Mouse (Mus musculus): Measurements from ENCODE around the gene Pimreg. TPM values are rescaled to one million over a fixed set of nuclear protein-coding genes. Genes with fewer than 3 reads are reported as not detected.

Pimreg gene
- polyA plus RNA-seq (2016; fragmentation: Nextera tagmentation; extraction: Ambion mirVana), result 192 and 213 TPM in 2 replicates

DNA sequence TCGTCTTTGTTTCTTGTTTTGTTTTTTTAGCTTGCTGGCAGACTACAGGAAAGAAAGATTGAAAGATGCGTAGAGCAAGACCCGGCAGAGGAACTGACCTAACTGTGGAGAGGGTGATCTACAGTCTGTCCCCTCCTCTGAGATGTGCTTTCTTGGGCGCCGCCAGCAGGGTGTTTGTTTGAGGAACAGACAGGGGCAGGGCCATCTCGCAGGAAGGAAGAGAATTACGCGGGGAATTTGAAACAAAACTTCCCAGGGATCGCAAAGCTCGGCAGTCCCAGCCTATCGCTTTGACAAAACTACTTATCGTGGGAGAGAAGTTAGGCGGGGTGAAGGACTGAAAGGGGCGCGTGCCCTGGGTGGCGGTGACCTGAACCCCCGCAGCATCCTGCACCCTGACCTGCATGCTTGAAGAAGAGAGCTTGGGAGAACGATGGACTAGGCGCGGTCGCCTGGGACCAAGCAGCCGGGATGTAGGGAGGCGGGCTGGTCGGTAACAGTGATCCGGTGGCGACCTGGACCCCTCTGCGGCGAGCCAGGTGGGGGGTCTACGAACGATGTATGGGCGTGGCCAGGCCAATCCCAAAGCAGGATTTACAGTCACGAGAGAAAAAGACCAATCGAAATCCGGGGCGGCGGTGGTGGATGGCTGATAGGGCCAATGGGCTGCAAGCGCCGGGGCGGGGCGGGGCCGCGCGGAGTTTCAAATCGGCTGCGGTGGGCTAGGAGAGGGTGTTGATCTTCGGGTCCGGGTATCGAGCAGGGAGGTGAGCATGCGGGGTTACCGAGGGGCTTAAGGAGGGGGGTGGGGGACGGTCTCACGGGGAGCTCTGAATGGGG lies at the start of gene Pimreg:
Gene Pimreg (plus strand): TSS at position 265 of the 840 bp plus-strand sequence.
- H3K27me3 ChIP-seq (ENCODE audit: low read depth, poor library complexity, severe bottlenecking), result peaks cover 24% of the 10 kb centered on the region; the same call in 1 of the 2 replicates
- peak within 1 kb of the TSS; percentile 94 for H3K27ac ChIP-seq
- H3K4me3 ChIP-seq, result peak within 1 kb of the TSS; percentile 79
- DNase-seq (ENCODE audit: low spot score), result peak; percentile 96
- WGBS, result under 1% methylated on average over 52 of the region's 52 CpGs
- H3K4me1 ChIP-seq, result peaks cover 35% of the 10 kb centered on the region
- H3K9me3 ChIP-seq (replicated peaks), result no peaks in the 10 kb centered on the region
- peaks cover 35% of the 10 kb centered on the region for H3K36me3 ChIP-seq

DNA sequence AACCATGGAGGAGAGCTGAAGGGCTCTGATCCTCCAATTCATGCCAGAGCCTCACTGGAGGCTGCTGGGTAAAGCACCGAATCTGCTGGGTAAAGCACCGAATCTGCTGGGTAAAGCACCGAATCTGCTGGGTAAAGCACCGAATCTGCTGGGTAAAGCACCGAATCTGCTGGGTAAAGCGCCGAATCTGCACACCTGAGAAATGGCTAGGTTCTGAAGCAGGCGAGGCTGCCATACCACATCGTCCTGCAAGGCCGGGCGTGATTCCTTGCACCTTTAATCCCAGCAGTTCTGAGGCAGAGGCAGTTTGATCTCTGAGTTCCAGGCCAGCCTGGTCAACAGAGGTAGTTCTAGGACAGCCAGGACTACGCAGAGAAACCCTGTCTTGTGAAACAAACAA lies 49.4 kb upstream of the Pimreg start:
- Histone ChIP-seq H3K27me3 (ENCODE audit: low read depth, poor library complexity, severe bottlenecking) (no peaks in the 10 kb centered on the region), H3K4me1 (peaks cover 18% of the 10 kb centered on the region), H3K27ac (no peak overlapping the region), H3K36me3 (no peaks in the 10 kb centered on the region), H3K9me3 (replicated peaks) (no peaks in the 10 kb centered on the region), H3K4me3 (no peak overlapping the region)
- 89% methylated on average over 12 of the region's 12 CpGs for WGBS
- no peak for DNase-seq (ENCODE audit: low spot score)

DNA sequence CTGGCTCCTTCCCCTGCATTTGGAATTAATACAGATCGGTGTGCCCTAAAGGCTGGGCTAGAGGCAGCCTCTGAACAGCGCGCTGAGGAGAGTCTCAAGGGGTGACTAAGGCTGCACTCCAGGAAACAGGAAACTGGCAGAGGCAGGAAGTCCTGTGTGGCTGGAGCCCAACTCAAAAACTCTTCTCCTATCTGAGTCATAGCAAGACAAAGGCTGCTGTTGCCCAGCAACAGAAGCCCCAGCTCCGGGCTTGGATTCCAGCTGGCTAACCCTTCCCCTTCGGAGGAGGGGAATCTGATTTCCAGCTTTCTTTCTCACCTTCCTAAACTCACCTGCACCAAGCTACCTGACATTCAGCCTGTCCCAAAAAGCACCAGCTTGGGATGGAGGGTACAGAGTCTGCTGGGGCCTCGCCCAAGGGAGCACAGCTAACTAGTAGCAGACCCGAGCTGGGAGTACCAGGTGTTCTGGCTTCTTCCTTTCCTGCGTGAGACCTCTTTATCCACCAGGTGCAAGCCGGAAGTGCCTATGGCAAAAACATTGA lies 45.8 kb upstream of the Pimreg start:
- Histone ChIP-seq H3K4me3 (no peak overlapping the region), H3K27ac (peak overlapping the region; percentile 53)

DNA sequence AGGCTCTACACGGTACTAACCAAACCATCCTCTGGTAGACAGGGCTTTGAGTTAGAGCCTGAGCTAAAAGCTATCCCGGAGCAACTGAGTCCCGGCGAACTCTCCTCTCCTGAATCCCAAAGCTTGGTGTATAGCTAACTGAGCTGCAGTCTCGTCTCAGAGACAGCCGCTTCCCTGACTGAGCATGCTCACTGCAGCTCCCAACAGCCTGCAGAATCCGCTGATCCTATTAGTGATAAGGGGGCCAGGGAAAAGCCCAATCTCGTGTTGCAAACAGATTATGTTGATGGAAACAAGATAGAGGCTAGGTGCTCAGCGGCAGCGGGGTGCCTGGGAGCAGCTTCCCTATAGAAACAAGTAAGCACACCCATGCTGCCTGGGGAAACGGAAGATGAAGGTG lies 45.0 kb upstream of the Pimreg start:
- no peaks in the 10 kb centered on the region for H3K36me3 ChIP-seq
- DNase-seq (ENCODE audit: low spot score), result no peak
- no peak overlapping the region for H3K4me3 ChIP-seq
- H3K27ac ChIP-seq, result no peak overlapping the region
- H3K27me3 ChIP-seq (ENCODE audit: low read depth, poor library complexity, severe bottlenecking), result no peaks in the 10 kb centered on the region
- peaks cover 12% of the 10 kb centered on the region for H3K4me1 ChIP-seq
- WGBS, result 44% methylated on average over 11 of the region's 11 CpGs
- H3K9me3 ChIP-seq (replicated peaks), result no peaks in the 10 kb centered on the region

More for the DNA sequence above, 45.8 kb upstream of the Pimreg start:
- WGBS, result 45% methylated on average over 9 of the region's 9 CpGs
- Histone ChIP-seq H3K36me3 (no peaks in the 10 kb centered on the region), H3K27me3 (ENCODE audit: low read depth, poor library complexity, severe bottlenecking) (no peaks in the 10 kb centered on the region), H3K9me3 (replicated peaks) (no peaks in the 10 kb centered on the region), H3K4me1 (peaks cover 12% of the 10 kb centered on the region)
- DNase-seq (ENCODE audit: low spot score), result peak; percentile 39

DNA sequence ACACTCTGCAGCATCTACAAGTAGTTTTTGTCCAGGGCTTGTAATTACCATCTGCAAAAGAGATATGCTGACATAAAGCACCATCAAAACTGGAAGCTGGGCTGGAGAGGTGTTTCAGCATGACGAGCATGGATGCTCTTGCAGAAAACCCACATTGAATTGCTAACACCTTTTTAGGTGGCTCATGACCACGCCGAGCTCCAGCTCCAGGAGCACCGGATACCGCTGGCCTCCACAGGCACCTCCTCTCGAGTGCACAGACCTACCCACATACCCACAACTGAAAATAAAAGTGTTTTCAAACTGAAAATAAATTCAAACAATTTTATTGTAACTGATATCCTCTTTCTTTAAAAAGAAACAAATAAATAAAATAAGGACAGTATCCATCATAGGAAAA lies 41.6 kb upstream of the Pimreg start:
- H3K9me3 ChIP-seq (replicated peaks), result no peaks in the 10 kb centered on the region
- no peak for DNase-seq (ENCODE audit: low spot score)
- no peak overlapping the region for H3K27ac ChIP-seq
- H3K4me1 ChIP-seq, result peaks cover 18% of the 10 kb centered on the region
- H3K4me3 ChIP-seq, result no peak overlapping the region
- no peaks in the 10 kb centered on the region for H3K36me3 ChIP-seq
- WGBS, result 85% methylated on average over 6 of the region's 6 CpGs
- no peaks in the 10 kb centered on the region for H3K27me3 ChIP-seq (ENCODE audit: low read depth, poor library complexity, severe bottlenecking)

DNA sequence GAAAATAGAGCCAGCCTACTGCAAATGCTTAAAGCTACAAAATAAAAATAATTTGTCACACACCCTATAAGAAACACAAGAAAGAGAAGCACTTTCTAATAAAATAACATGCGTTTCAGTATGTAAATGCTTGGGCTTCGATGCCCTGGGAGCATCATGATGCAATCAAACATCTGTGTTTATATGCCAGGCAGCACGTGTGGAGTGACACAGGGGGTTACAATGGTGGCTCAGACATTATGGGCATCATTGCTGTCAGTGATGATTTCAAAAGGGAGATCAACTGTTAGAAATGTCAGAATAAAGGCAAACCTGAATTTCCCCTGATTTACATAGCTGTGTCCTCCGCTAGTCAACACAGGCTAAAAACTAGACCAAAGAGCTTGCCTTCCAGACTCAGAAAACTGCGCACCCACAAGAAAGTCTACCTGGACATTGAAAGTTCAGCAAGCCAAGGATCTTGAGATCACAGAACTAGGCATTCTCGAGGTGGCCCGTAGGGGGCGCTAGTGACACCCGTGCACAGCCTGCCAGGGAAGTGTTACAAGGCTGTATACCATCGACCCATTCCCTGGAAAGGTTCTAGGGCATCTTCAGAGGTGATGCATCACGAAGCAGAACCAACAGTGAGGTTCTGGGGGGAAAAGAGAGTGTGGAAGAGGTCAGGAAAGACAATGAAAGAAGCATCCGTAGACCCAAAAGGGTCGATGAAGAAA lies 39.5 kb upstream of the Pimreg start:
- WGBS, result 53% methylated on average over 13 of the region's 13 CpGs
- DNase-seq (ENCODE audit: low spot score), result no peak

DNA sequence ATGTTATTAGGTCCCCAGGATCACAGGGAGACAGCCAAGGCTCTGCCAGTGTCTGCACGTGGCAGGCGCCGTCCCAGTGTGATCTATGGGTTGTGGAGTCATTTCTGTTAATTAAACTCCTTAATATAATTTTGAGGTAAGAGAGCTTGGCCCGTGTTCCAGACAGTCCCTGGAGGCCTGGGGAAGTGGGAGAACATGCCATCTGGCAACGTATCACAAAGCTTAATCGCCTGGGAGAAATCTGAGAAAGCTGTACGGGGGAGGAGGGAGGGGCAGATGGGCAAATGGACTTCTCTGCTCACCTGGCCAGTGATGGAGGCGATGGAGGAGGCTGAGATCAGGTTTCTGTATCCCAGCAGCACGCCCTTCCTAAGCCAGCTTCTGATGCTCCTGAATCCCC lies 38.7 kb upstream of the Pimreg start:
- WGBS, result 61% methylated on average over 9 of the region's 9 CpGs
- no peaks in the 10 kb centered on the region for H3K9me3 ChIP-seq (replicated peaks)
- H3K36me3 ChIP-seq, result no peaks in the 10 kb centered on the region
- H3K27me3 ChIP-seq (ENCODE audit: low read depth, poor library complexity, severe bottlenecking), result no peaks in the 10 kb centered on the region
- peaks cover 6% of the 10 kb centered on the region; the same call in 1 of the 2 replicates for H3K4me1 ChIP-seq
- no peak overlapping the region for H3K27ac ChIP-seq
- no peak overlapping the region for H3K4me3 ChIP-seq
- no peak for DNase-seq (ENCODE audit: low spot score)

More for the DNA sequence above, 39.5 kb upstream of the Pimreg start:
- Histone ChIP-seq H3K4me1 (peaks cover 6% of the 10 kb centered on the region; the same call in 1 of the 2 replicates), H3K36me3 (no peaks in the 10 kb centered on the region), H3K9me3 (replicated peaks) (no peaks in the 10 kb centered on the region), H3K4me3 (no peak overlapping the region), H3K27ac (no peak overlapping the region), H3K27me3 (ENCODE audit: low read depth, poor library complexity, severe bottlenecking) (no peaks in the 10 kb centered on the region)

DNA sequence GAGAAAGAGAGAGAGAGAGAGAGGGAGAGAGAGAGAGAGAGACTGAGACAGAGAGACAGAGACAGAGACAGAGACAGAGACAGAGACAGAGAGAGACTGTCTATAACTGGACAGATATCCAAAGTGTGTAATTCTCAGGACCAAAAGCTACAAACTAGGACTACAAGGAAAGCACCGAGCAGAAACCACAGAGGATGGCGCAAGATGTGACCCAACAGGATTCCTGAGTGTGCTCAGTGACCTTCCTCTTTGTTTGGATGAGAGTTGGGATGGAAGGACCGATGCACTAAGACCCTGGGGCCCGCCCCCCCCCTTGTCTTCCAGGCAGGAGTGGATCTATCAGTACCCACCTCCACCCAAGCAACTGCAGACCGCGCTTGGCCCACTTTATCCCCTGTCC lies 36.3 kb upstream of the Pimreg start:
- WGBS, result 91% methylated on average over 6 of the region's 6 CpGs
- H3K4me3 ChIP-seq, result no peak overlapping the region

DNA sequence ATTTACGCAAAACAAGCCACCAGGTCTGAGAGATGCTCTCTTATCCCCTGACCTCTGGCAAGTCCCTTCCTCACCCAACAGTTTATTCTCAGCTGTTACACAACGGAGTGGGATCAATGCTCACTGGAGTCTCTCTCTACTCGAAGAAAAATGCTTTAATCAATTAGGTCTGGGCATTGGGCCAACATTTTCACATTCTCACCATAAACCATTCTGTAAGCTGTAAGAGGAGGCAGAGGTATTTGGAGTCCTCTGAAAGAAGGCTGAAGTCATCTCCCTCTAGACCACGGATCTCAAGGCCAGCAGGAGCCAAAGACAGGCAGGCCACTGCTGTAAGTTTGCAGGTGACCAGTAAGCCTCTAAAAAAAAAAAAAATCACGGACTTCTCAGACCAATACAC lies 31.5 kb upstream of the Pimreg start:
- no peak overlapping the region for H3K4me3 ChIP-seq
- H3K27ac ChIP-seq, result no peak overlapping the region
- H3K4me1 ChIP-seq, result peaks cover 10% of the 10 kb centered on the region
- H3K36me3 ChIP-seq, result no peaks in the 10 kb centered on the region
- H3K9me3 ChIP-seq (replicated peaks), result no peaks in the 10 kb centered on the region
- WGBS, result 76% methylated on average over 5 of the region's 5 CpGs
- no peak for DNase-seq (ENCODE audit: low spot score)
- H3K27me3 ChIP-seq (ENCODE audit: low read depth, poor library complexity, severe bottlenecking), result 0 out of 2 replicates have a peak, but pooled peaks cover 5% of the 10 kb centered on the region

More for the DNA sequence above, 36.3 kb upstream of the Pimreg start:
- Histone ChIP-seq H3K4me1 (peaks cover 6% of the 10 kb centered on the region; the same call in 1 of the 2 replicates), H3K27ac (no peak overlapping the region), H3K27me3 (ENCODE audit: low read depth, poor library complexity, severe bottlenecking) (0 out of 2 replicates have a peak, but pooled peaks cover 2% of the 10 kb centered on the region), H3K36me3 (no peaks in the 10 kb centered on the region), H3K9me3 (replicated peaks) (no peaks in the 10 kb centered on the region)
- DNase-seq (ENCODE audit: low spot score), result no peak

DNA sequence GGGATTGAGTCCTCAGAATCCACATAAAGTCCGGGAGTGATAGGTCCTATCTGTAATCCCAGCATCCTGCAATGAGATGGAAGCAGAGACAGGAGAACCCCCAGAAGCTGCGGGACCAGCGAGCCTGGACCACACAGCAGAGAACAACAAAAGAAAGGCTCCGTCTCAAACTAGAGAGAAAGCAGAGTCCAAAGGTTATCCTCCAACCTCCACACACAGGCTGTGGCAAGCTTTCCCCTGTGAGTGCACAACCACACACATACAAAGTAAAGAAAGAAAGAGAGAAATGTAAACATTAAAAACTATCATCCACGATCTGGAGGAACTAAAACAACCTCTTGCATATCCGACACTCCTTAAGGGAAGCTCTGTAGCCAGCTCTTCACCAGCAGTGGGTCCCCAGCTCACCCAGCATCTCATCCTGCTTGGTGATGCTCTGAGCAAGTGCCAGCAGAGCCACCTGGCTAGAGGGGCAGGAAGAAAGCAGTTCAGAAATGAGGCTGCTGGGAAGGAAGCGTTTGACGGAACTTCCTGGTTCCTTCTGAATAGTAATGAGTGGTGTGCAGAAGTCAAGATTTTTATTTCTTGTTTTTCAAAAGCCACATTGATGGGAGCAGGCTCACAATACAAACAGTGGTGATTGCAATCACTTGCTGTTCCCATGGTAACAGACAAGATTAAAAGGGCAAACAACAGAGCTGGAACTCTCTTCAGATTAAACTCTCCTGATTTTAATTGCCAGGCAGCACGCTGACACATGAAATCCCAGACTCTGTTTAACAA lies 30.7 kb upstream of the Pimreg start:
- H3K27me3 ChIP-seq (ENCODE audit: low read depth, poor library complexity, severe bottlenecking), result 0 out of 2 replicates have a peak, but pooled peaks cover 5% of the 10 kb centered on the region
- peaks cover 10% of the 10 kb centered on the region for H3K4me1 ChIP-seq
- no peak for DNase-seq (ENCODE audit: low spot score)
- no peaks in the 10 kb centered on the region for H3K36me3 ChIP-seq
- H3K4me3 ChIP-seq, result no peak overlapping the region
- H3K27ac ChIP-seq, result no peak overlapping the region
- 75% methylated on average over 9 of the region's 9 CpGs for WGBS
- no peaks in the 10 kb centered on the region for H3K9me3 ChIP-seq (replicated peaks)

DNA sequence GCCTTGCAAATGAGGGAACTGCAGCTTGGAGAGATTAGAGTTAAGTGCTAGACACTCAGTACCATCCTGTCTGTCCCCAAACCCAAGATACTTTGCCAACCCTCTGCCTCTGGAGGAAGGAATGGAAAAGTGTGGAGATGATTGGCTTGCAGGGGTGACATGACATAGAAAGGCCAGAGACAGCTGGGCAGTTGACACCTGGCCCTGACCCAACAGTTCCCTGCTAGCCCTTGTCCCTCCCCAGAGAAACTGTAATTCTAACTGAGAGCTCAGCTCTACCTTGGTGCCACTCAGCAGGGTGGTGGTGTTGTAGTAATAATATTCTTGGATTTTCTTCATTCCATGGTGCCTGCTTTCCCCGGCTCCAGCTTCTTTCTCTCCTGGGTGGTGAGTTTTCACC lies 29.9 kb upstream of the Pimreg start:
- Histone ChIP-seq H3K4me1 (peaks cover 10% of the 10 kb centered on the region), H3K27me3 (ENCODE audit: low read depth, poor library complexity, severe bottlenecking) (0 out of 2 replicates have a peak, but pooled peaks cover 5% of the 10 kb centered on the region), H3K36me3 (no peaks in the 10 kb centered on the region), H3K4me3 (no peak overlapping the region), H3K27ac (no peak overlapping the region), H3K9me3 (replicated peaks) (no peaks in the 10 kb centered on the region)
- DNase-seq (ENCODE audit: low spot score), result no peak
- WGBS, result 85% methylated on average over 1 of the region's 1 CpGs

DNA sequence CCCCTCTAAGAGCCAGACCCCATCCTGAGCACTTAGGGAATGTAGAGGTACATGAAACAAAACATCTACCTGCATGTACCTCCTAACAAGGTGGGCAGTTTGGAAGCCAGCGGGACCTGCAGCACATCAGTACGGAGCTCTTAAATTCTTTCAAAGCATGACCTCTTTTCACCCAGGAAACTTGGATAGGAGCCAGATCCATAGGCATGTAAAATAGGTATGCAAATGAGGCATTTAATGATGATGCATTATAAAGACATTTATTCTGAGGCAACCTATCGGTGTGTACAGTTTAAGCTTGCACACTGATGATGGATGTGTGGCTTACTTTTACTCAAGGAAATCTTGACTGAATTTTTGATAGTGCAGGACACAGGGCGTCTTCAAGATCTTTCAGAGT lies 27.2 kb upstream of the Pimreg start:
- H3K27me3 ChIP-seq (ENCODE audit: low read depth, poor library complexity, severe bottlenecking), result peaks cover 5% of the 10 kb centered on the region; the same call in 1 of the 2 replicates
- H3K36me3 ChIP-seq, result no peaks in the 10 kb centered on the region
- peaks cover 10% of the 10 kb centered on the region for H3K4me1 ChIP-seq
- WGBS, result 92% methylated on average over 4 of the region's 4 CpGs
- no peaks in the 10 kb centered on the region for H3K9me3 ChIP-seq (replicated peaks)
- H3K27ac ChIP-seq, result no peak overlapping the region
- no peak overlapping the region for H3K4me3 ChIP-seq
- DNase-seq (ENCODE audit: low spot score), result no peak
